Mouse (Mus musculus) thymus, postnatal 36 days (tissue): ENCODE results near the gene Cd164.
A peak's percentile ranks its signal among the peaks of the same experiment; 100 is the strongest.

ENCODE experiments used
- DNase-seq, 2 experiments: peaks; one replicate each; pipeline ENCODE4 v3.0.0; 2022; ENCODE audit warnings: mixed read lengths in 2 of 2

Cd164 gene

DNA sequence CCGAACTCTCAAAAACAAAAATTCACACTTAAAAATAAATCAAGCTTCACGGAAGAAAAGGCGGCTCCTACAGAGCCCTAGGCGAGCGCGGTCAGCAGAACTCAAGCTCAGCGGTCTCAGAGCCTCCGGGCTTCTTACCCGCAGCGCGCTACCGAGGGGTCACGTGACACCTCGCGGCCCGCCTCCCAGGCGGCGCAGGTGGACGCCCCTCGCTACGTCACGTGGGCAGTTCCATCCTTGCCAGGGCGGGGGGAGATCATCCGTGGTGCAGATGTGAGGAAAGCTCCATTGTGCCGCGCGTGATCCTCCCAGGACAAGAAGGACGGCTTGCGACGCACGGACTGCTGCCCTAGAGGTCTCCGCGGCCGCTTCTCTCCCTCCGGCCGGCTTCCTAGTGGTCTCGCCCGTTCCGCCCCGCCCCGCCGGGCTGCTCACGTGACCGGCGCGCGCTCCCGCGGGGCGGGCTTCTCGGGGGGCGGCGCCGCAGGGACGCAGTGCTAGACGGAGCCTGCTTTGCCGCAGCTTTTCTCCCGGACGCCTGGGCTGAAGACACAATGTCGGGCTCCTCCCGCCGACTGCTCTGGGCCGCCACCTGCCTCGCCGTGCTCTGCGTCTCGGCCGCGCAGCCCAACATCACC, at the start of gene Cd164:
TSS of gene Cd164 (plus strand) at position 434 of the 638 bp plus-strand sequence.
- DNase-seq: peak; percentile 90 to 92

GRCm38 (mm10) chr10:41470693-41471092, 48.5 kb upstream of the Cd164 start:
- no peak for DNase-seq

DNA sequence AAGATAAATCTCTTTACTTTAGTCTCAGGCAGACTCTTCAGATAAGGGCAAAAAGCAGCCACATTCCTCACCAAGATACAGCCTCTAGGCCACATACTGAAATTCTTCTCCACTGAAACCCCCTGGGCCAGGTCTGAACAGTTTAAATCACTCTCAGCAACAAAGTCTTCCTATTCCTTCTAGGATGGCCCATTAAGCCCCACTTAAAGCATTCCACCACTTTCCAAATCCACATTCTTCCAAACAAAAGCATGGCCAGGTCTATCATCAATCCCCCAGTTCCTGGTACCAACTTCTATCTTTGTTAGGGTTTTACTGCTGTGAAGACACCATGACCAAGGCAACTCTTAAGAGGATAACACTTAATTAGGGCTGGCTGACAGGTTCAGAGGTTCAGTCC, 46.7 kb upstream of the Cd164 start:
- no peak for DNase-seq

DNA sequence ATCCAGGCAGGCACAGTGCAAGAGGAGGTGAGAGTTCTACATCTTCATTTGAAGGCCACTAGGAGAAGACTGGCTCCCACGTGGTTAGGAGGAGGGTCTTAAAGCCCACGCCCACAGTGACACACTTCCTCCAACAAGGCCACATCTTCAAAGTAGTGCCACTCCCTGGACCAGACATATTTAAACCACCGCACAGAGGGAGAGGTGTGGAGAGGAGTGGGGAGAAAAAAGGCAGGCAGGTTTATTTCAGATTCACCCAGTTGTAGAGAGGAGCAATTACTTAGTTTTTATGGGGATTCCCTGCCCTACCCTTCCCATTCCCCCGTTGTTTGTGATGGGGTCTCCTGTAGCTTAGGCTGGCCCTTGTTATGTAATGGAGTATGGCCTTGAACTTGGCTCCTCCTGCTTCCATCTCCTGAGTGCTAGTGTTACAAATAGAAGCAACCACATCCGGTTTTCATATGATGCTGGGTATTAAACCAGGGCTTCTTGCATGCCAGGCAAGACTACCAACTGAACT, 46.2 kb upstream of the Cd164 start:
- no peak for DNase-seq

GRCm38 (mm10) chr10:41473782-41474468, 45.3 kb upstream of the Cd164 start:
- no peak for DNase-seq

GRCm38 (mm10) chr10:41474981-41475391, 44.2 kb upstream of the Cd164 start:
- DNase-seq: no peak

- DNase-seq: peak; percentile 74 to 81
These were observed 42.8 kb upstream of the Cd164 start, which contains the start of gene Mical1 for GRCm38 (mm10) chr10:41476171-41477017. TSS of gene Mical1 (plus strand) at chr10:41476314.

- DNase-seq: peak; percentile 64 to 68
These were observed 42.3 kb upstream of the Cd164 start for GRCm38 (mm10) chr10:41477018-41477277.

DNA sequence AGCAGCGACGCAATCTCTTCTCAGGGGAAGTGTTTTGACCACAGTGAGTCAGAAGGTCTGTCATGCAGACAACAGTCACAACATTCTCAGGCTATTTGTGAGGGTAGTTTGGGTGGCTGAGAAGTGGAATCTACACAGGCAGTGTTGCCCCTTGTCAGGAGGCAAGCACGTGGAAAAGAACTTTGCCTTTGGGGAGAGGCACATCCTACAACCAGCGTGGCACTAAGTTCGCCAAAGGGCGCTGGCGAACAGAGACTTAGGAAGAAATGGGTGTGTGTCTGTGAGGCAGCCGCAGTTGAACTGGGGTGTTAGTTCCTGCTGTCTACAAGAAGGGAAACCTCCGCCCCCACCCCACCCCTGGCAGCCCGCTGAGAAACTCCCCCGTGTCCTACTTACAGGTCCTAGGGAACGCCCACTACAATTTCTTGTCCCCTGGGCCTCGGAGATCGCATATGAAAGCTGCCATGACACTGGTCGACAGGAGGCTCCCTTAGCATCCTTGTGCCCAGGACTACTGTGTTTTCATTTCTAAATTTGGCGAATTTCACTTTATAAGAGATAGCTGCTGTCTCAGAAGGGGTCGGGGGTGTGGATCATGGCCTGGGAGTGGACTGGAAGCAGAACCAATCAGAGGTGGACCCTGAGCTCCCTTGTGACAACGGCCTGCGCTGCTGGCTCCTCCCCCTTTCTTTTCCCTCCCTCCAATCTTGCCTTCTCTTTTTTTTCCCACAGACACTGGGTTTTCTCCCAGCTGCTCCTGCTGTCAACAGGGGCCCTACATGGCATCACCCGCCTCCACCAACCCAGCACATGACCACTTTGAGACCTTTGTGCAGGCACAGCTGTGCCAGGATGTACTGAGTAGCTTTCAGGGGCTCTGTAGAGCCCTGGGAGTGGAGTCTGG, 41.7 kb upstream of the Cd164 start:
- DNase-seq: peak; percentile 70 to 80

- no peak for DNase-seq
These were observed 39.3 kb upstream of the Cd164 start for GRCm38 (mm10) chr10:41479961-41480360.

DNA sequence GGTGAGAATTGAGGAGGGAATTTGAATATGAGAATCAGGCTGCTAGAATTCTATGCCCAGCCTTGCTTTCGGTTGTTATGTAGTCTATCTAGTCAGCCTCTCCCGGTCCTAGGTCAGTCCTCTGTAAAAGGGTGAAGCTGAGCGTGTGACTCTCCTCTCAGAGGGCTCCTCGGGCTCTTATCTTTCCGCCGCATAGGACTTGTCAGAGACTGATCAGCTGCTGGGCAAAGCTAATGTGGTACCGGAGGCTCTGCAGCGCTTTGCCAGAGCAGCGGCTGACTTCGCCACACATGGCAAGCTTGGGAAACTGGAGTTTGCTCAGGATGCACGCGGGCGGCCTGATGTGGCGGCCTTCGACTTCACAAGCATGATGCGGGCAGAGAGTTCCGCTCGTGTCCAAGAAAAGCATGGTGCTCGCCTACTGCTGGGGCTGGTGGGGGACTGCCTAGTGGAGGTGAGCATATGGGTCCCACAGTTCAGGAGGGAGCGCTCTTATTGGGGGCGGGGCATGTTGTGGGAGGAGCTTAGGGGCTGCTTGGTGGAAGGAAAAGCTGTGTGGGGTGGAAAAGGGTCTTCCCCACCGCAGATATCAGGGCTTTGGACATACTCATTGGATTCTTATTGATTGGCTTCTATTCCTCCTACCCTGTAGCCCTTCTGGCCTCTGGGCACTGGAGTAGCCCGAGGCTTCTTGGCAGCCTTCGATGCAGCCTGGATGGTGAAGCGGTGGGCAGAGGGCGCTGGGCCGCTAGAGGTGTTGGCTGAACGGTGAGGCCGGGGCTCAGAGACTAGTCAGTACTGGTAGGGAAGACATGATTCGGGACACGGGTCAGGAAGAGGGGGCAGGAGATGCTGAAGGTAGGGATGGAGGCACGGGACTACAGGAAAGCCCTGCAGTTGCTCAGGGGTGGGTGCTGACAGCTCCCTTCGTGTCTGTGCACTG, 38.0 kb upstream of the Cd164 start:
- no peak for DNase-seq

DNA sequence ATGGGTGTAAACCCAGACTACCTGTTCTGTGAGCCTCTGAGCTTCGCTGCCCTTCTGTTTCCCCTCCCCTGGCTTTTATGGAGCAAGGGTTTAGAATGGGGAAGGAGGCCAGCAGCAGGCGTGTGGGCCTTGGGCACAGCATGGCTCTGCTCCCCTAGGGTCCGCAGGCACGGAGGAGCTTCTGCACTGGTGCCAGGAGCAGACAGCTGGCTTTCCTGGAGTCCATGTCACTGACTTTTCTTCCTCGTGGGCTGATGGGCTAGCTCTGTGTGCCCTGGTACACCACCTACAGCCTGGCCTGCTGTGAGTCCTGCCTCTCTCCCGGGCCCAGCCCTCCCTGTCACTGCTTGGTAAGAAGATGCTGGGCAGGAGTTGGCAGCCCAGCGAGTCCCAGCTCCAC, 36.8 kb upstream of the Cd164 start:
- DNase-seq: no peak

DNA sequence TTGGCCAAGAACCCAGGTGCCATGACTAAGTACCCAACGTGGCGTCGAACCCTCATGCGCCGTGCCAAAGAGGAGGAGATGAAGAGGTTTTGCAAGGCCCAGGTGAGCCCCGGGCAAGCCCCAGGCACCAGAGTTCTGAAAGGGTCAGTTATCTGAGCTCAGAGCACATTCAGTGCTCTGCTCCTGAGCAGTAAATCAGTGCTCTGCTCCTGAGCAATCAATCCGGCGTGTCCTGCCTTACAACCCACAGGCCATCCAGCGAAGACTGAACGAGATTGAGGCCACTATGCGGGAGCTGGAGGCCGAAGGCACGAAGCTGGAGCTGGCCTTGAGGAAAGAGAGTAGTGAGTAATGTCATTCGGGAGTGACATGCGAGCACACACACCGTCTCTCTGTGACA, 33.4 kb upstream of the Cd164 start:
- DNase-seq: no peak

DNA sequence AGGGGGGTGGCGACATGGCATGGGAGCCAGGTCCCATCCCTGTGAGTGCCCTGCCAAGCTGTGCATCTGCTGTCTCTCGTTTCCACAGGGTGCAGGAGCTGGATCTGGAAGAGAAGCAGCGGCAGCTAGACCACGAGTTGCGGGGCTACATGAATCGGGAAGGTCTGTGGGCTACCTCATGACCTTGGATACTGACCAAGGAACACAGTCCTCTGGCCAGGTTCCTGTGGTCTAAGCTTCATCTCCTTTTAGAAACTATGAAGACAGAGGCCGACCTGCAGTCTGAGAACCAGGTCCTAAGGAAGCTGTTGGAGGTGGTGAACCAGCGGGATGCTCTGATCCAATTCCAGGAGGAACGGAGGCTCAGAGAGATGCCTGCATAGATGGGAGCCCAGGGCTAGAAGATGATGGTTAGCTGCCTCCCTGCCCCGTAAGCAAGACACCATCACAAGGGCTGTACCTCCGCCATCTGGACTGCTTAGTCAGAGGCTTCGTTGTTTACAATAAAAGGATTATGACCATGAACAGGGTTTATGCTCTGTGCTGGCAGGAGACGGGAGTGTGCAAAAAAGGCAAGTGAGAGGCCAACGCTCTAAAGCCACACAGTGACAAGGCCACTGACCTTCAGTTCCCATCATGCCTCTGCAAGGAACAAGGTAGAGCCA, 32.6 kb upstream of the Cd164 start:
- no peak for DNase-seq

DNA sequence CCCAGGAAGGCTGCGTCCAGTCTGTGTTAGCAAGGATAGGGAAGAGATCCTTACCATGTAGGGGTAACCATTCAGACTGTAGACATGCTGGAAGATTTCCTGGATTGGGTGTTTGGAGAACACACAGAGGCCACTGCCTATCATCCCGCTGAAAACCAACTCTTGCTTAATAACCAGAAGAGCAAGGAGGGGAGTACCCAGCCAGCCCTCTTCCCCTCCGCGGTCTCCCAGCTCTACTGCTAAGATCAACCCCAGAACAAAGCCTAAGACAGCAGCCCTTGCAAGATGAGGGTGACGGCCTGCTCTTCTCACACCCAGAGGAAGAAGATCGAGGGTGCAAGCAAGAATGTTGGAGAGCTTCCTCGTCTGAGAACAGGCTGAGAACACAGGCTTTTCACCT, 30.3 kb upstream of the Cd164 start:
- no peak for DNase-seq

- DNase-seq: no peak
These were observed 29.9 kb upstream of the Cd164 start for GRCm38 (mm10) chr10:41489294-41489693.

DNA sequence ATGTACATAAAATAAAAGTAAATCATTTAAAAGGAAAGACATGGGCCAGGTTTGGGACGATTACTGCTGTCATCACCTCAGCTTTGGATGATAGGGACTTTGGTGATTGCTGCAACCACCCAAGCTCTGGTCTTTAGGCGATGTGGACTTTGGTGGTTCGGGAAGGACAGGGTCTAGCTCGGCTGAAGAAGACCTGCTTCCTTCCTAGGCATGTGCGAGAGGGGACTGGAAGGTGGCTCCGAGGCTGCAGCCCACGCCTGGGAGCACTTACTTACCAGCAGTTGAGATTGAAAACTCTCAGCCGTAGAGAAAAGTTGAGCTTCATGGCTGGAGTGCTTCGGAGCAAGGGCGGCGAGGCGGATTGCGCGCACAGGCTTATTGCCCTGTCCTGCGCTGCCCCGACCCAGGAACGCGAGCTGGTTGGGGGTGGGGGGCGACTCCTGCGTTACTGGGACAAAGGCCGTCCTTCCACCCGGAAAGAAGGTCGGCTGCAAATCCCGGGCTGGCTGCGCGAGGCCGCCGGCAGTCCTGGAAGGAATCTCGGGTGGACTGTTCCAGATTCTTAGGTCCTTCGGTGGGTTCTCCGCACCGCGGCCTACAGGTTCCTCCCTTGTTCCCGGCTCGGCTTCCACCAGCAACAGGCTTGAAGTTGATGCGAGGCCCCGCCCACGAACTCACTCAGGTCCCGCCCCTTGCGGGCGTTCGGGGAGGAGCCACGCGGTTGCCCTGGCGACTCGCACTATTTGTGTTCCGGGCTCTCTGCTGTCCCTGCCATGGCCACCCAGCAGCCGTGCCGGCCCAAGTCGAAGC, 29.3 kb upstream of the Cd164 start, which contains the start of the genes Smpd2 and Ppil6:
TSS of gene Smpd2 (minus strand) at position 662 of the 810 bp plus-strand sequence.
TSS of gene Ppil6 (plus strand) at position 732 of the 810 bp plus-strand sequence.
- DNase-seq: peak; percentile 94 to 96

DNA sequence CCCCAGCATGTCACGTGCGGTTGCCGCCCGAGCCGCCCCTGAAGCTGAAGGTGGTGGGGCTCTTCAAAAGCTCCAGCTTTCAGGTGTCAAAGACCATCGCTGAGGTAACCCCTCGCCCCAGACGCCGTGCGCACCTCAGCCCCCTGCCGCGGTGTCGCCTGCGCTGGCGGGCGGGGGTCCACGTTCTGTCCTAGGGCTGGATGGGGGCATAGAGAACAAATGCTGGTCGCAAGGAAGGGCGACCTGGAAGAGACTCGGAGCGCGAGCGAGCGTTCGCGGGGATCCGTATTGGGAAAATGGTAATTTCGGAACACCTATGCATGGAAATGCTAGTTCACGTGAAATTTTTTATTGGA, 28.7 kb upstream of the Cd164 start:
- DNase-seq: no peak

GRCm38 (mm10) chr10:41491111-41491510, 28.1 kb upstream of the Cd164 start:
- DNase-seq: no peak

- DNase-seq: no peak
These were observed 18.3 kb upstream of the Cd164 start for GRCm38 (mm10) chr10:41500941-41501340.
